Mouse (Mus musculus) cortical plate, adult 2 months (tissue): Measurements from ENCODE around the gene Otop2. TPM values are rescaled to one million over a fixed set of nuclear protein-coding genes. Genes with fewer than 3 reads are reported as not detected.

Experiments
- H3K27ac ChIP-seq: fragments of 200-500 bp; 2 replicates; pipeline ENCODE4 v1.5.1; 2012; ENCODE audit warnings: low read length, control low read depth, inconsistent platforms; ENCODE audit not compliant: insufficient read depth
- H3K4me1 ChIP-seq: fragments of 200-500 bp; 2 replicates; pipeline ENCODE4 v1.6.1; 2011; ENCODE audit warnings: low read length; ENCODE audit not compliant: control insufficient read depth, insufficient read depth
- H3K4me3 ChIP-seq: fragments of 200-500 bp; 2 replicates; pipeline ENCODE4 v1.5.1; 2011; ENCODE audit warnings: mild to moderate bottlenecking, low read length, control low read depth; ENCODE audit not compliant: insufficient read depth
- CTCF ChIP-seq: fragments of 200-500 bp; IDR thresholded peaks from 2 replicates; pipeline ENCODE4 v1.5.1; 2011; ENCODE audit warnings: mild to moderate bottlenecking, control low read depth, low read length; ENCODE audit not compliant: insufficient read depth; ENCODE audit errors: extremely low read depth
- POLR2A ChIP-seq: fragments of 200-500 bp; IDR thresholded peaks from 2 replicates; pipeline ENCODE4 v1.6.1; 2011; ENCODE audit warnings: mild to moderate bottlenecking, low read length, control low read depth; ENCODE audit not compliant: insufficient read depth; ENCODE audit errors: extremely low read depth
- polyA plus RNA-seq: library from polyadenylated mRNA; depleted of rRNA; stranded (reverse); fragments of >200 nt; gene quantifications from 2 replicates; pipeline ENCODE4 v1.2.3, GENCODE M21; 2012; rRNA removed

Otop2 gene
- polyA plus RNA-seq = 2.2 and 3.4 TPM in 2 replicates

DNA sequence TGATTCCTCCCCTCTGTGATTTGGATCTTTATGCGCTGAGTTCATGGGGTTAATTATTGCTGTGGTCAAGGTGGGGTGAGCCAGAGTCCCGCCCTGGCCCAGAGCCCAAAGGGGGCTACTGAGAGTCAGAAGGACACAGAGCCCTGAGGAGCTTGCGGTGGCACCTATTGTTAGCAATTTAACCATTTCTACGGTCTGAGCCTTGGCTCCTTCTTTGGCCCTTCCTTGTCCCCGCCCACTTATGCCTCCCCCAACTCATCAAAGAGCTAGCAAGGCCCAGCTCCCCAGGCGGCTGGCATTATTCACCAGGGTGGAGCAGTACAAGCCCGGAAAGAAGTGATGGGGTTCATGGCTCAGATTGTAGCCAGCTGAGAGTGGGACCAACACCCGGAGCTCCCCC lies at the start of gene Otop2:
Gene Otop2, plus strand, starts transcription at position 301 of the 400 bp plus-strand sequence.
- TF ChIP-seq CTCF = no peak

DNA sequence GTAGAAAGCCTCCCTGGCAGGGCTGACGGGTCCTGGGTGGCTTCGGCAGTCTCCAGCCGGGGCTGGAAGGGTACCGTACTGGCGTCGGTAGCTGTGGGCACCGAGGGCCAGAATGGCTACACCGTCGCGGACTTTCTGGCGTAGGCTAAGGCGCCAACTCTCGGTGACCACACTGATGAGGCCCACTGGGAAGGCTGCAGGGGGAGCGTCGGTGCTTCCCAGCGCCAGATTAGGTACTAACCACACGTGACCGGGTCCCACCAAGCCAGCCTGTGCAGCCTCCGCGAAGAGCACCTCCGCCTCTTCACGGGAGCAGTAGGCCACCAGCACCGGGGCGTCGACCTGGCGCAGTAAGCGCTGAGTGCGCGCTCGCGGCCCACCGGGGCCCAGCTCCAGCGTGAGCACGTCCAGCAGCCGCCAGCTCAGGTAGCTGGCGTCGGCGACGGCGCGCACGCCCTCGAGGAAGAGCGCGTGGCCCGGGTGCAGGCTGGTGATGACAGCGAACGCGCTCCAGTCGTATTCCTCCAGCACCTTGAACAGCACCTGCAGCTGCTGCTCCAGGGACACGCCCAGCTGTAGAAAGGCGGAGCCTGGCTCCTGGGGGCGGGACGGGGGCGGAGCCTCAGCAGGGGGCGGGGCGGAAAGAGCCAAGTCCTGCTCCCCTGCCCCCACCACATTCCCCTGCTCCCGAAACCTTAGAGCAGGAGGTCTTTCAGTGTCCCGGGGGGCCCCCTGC lies 49.0 kb upstream of the Otop2 start:
- TF ChIP-seq POLR2A = no peak
- TF ChIP-seq CTCF = no peak
- Histone ChIP-seq H3K27ac (no peak overlapping the region), H3K4me1 (no peaks in the 10 kb centered on the region; the same call in 1 of the 2 replicates), H3K4me3 (no peak overlapping the region)

More for the DNA sequence above, at the start of gene Otop2:
- Histone ChIP-seq H3K4me1 (no peaks in the 10 kb centered on the region), H3K27ac (no peak within 1 kb of the TSS), H3K4me3 (no peak within 1 kb of the TSS)

DNA sequence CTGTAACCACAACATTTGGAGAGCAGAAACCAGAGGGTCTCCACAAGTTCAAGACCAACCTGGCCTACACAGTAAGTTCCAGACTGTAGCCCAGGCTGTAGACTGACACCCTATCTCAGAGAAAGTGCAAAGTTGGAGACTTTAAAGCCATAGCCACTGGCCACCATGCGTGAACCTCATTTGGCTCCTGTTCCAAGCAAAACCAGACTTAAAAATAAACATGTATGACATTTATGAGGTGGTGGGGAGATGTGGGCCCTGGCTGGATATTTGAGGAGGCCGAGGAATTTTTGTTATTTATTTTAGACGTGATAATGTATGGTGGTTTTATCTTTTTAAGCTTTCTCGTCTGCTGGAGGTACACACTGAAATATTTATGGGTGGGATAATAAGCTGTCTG lies 47.8 kb upstream of the Otop2 start:
- Histone ChIP-seq H3K4me3 (no peak overlapping the region), H3K27ac (no peak overlapping the region), H3K4me1 (no peaks in the 10 kb centered on the region; the same call in 1 of the 2 replicates)
- TF ChIP-seq POLR2A = no peak
- no peak for TF ChIP-seq CTCF

- TF ChIP-seq CTCF = no peak
- TF ChIP-seq POLR2A = no peak
- Histone ChIP-seq H3K27ac (no peak overlapping the region), H3K4me3 (no peak overlapping the region), H3K4me1 (no peaks in the 10 kb centered on the region; the same call in 1 of the 2 replicates)
Measured at GRCm38 (mm10) chr11:115262954-115263353, 44.0 kb upstream of the Otop2 start.

DNA sequence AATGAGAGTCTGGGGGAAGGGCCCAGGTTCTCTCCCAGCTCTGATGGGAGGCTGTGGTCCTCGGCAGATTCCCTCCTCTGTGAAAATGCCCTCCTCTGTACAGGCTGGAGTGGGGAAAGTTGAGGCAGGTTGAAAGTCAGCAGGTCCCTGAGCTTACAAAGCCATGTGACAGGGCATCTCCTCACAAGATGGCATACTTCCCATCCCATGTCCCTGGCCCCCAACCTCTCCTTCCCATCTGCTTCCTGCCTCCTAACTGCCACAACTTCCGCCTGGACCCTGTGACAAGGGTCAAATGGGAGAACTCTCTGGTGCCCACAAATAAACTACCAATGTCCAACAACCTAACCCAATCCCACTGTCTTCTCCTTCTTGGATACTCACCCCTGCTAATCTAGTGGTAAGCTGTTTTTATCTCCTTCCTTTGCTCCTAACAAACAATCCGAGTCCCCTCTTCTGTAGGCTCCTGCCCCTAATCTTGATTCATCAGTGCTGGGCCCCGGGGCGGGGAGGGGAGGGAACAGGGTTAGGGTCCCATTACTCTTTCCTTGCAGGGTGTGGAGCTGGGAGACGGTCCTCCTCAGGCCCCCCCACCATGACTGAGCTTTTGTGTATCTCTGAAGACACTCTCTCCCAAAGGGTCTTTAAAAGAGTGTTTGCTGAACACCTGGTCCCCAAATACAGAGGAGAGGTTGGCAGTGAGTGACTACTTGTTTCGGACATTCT lies 42.7 kb upstream of the Otop2 start:
- TF ChIP-seq CTCF (no peak), POLR2A (no peak)
- Histone ChIP-seq H3K4me1 (no peaks in the 10 kb centered on the region; the same call in 1 of the 2 replicates), H3K4me3 (no peak overlapping the region), H3K27ac (no peak overlapping the region)

DNA sequence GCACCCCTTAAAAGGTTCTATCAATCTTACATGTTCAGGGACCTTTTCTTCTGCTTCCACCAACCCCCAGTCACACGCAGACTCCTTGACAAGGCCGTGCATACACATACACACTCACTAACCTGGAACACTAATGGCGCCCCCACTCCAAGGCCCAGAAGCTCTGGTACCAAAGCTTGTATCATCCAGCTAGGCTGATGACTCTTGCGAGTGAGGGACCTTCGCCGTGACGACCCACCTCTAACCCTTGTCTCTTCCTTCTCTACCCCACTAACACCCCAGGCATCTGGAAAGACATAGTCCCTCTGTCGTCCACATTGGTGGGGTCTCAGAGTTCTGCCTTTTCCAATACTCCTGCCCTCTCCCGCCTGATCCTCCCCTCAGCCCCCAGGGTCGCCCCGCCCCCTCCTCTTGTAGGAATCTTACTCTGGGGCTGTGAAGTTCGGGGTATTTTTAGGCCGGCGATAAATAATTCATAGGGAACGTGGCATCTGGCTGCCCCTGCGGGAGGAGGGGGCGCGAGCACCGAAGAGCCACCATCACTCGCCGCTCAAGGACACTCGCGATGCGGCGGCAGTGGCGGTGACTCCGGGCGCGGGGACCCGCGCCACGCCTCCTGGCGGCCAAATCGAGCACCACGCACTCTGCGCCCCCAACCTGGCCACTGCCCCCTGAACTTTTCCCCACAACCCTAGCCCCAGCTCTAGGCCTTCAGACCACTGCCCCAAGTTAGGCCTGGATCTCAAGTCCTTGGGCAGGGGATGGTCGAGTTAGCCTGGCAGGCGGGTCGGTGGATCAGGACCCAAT lies 41.9 kb upstream of the Otop2 start:
- Histone ChIP-seq H3K27ac (no peak overlapping the region), H3K4me3 (peak overlapping the region; percentile 27), H3K4me1 (no peaks in the 10 kb centered on the region; the same call in 1 of the 2 replicates)
- no peak for TF ChIP-seq CTCF
- TF ChIP-seq POLR2A = no peak

GRCm38 (mm10) chr11:115265771-115266399 lies 41.1 kb upstream of the Otop2 start:
- no peaks in the 10 kb centered on the region; the same call in 1 of the 2 replicates for H3K4me1 ChIP-seq
- TF ChIP-seq POLR2A = no peak
- H3K27ac ChIP-seq = 0 out of 2 replicates have a peak overlapping the region, but pooled peaks have one; percentile 23
- H3K4me3 ChIP-seq = peak overlapping the region; percentile 27

- Histone ChIP-seq H3K27ac (0 out of 2 replicates have a peak overlapping the region, but pooled peaks have one; percentile 23), H3K4me1 (no peaks in the 10 kb centered on the region; the same call in 1 of the 2 replicates), H3K4me3 (peak overlapping the region; percentile 27)
- TF ChIP-seq CTCF (no peak), POLR2A (no peak)
Measured at GRCm38 (mm10) chr11:115266400-115266778, 40.6 kb upstream of the Otop2 start.

GRCm38 (mm10) chr11:115267061-115267883 lies 39.7 kb upstream of the Otop2 start, which contains the start of gene Grin2c:
Gene Grin2c, minus strand, starts transcription at chr11:115267243.
- no peak for TF ChIP-seq POLR2A
- Histone ChIP-seq H3K27ac (0 out of 2 replicates have a peak within 1 kb of the TSS, but pooled peaks have one; percentile 23), H3K4me1 (no peaks in the 10 kb centered on the region; the same call in 1 of the 2 replicates), H3K4me3 (peak within 1 kb of the TSS; percentile 27)
